Mouse (Mus musculus) bone marrow, adult 2 months (tissue): ENCODE measurements around the gene Tas1r3. TPM values are rescaled to one million over a fixed set of nuclear protein-coding genes. Genes with fewer than 3 reads are reported as not detected.

Source experiments
- H3K27ac ChIP-seq: fragments of 200-500 bp; 2 replicates; pipeline ENCODE4 v1.5.1; 2012; ENCODE audit warnings: low read depth, mild to moderate bottlenecking, control low read depth, inconsistent platforms, low read length; ENCODE audit not compliant: control insufficient read depth, poor library complexity, insufficient read depth
- H3K4me1 ChIP-seq: fragments of 200-500 bp; 2 replicates; pipeline ENCODE4 v1.6.1; 2011; ENCODE audit warnings: low read length; ENCODE audit not compliant: control insufficient read depth, insufficient read depth
- H3K4me3 ChIP-seq: fragments of 200-500 bp; replicated peaks from 2 replicates; pipeline ENCODE3; 2011; ENCODE audit warnings: mild to moderate bottlenecking, low read depth, low read length, control low read depth; ENCODE audit not compliant: control insufficient read depth
- CTCF ChIP-seq: fragments of 200-500 bp; IDR thresholded peaks from 2 replicates; pipeline ENCODE4 v1.5.1; 2011; ENCODE audit warnings: low read length, control low read depth; ENCODE audit not compliant: control insufficient read depth, insufficient read depth
- POLR2A ChIP-seq: fragments of 200-500 bp; IDR thresholded peaks from 2 replicates; pipeline ENCODE4 v1.6.1; 2011; ENCODE audit warnings: low read depth, mild to moderate bottlenecking, control low read depth, low read length, borderline replicate concordance; ENCODE audit not compliant: control insufficient read depth
- WGBS: fragments of 180-500 bp; shearing (Covaris S2); methylation state at CpG from one replicate; pipeline ENCODE4 v1.1.7; 2018; 5-methylcytosine and 5-hydroxymethylcytosine counted together
- polyA plus RNA-seq: library from polyadenylated mRNA; stranded (reverse); fragments of >200 nt; gene quantifications from 2 replicates; pipeline ENCODE4 v1.2.4, GENCODE M21; 2011; ENCODE audit warnings: low replicate concordance; ENCODE audit not compliant: missing spikeins, insufficient read depth, insufficient read length

Gene Tas1r3
- polyA plus RNA-seq, 1 experiment: 0.42 TPM

- WGBS: 51% methylated on average over 4 of the region's 4 CpGs
- TF ChIP-seq POLR2A: no peak
- peak overlapping the region; percentile 24 for H3K4me3 ChIP-seq
- peak overlapping the region; percentile 34; the same call in 1 of the 2 replicates for H3K27ac ChIP-seq
- peaks cover 6% of the 10 kb centered on the region for H3K4me1 ChIP-seq
Measured at GRCm38 (mm10) chr4:155833234-155833633, 29.9 kb downstream of the Tas1r3 start.

GRCm38 (mm10) chr4:155832321-155832720 is 30.8 kb downstream of the Tas1r3 start:
- H3K4me1 ChIP-seq: peaks cover 4% of the 10 kb centered on the region
- H3K4me3 ChIP-seq: peak overlapping the region; percentile 96
- H3K27ac ChIP-seq: peak overlapping the region; percentile 91; the same call in 1 of the 2 replicates
- TF ChIP-seq CTCF: no peak
- no peak for TF ChIP-seq POLR2A
- WGBS: 49% methylated on average over 10 of the region's 10 CpGs

- WGBS: under 1% methylated on average over 25 of the region's 25 CpGs
- TF ChIP-seq POLR2A: no peak
- no peak for TF ChIP-seq CTCF
- Histone ChIP-seq H3K4me3 (peak overlapping the region; percentile 96), H3K27ac (peak overlapping the region; percentile 91), H3K4me1 (peaks cover 4% of the 10 kb centered on the region)
Measured at GRCm38 (mm10) chr4:155831831-155832230, 31.3 kb downstream of the Tas1r3 start.

- Histone ChIP-seq H3K4me3 (peak within 1 kb of the TSS; percentile 96), H3K4me1 (peaks cover 4% of the 10 kb centered on the region), H3K27ac (peak within 1 kb of the TSS; percentile 91)
- WGBS: under 1% methylated on average over 49 of the region's 49 CpGs
- TF ChIP-seq POLR2A (peak; percentile 79; the same call in 1 of the 2 replicates), CTCF (peak; percentile 93)
Measured at GRCm38 (mm10) chr4:155831205-155831766, 31.9 kb downstream of the Tas1r3 start, which contains the start of gene Aurkaip1. Gene Aurkaip1, plus strand, starts transcription at chr4:155831272.

DNA sequence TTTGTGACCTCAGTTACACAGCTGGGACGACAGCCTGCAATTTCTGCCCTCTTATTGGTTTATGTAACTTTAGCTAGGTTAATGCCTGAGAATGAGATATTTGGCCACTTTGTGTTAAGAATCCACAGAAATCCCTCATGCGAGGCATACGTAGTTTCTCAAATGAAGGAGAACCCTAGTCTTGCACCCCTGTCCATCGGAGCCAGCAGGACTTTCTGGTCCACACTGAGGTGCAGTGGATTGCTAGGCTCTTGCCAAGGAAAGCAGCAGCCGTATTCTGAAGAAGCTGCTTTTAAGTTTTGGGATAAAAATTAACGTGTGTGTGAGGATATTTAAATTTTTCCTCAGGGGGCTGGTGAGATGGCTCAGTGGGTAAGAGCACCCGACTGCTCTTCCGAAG is 32.6 kb downstream of the Tas1r3 start:
- peaks cover 4% of the 10 kb centered on the region for H3K4me1 ChIP-seq
- WGBS: 42% methylated on average over 8 of the region's 8 CpGs
- peak overlapping the region; percentile 21 for H3K4me3 ChIP-seq
- H3K27ac ChIP-seq: no peak overlapping the region
- TF ChIP-seq CTCF (no peak), POLR2A (no peak)

DNA sequence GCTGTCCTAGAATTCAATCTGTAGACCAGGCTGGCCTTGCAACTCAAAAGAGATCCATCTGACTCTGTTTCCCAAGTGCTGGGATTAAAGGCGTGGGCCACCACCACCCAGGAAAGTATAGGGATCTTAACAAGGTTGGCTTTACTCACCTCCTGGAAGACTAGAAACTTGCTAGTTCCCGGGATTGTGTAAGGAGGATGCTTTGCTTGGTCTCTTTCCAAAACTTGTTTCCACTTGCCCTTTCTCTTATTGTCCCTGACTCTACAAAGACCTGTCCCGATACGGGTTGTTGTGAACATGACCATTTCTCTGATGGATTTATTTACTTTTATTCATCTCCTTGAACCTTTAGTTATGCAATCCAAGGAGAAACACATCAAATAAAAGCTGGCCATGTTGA is 33.3 kb downstream of the Tas1r3 start:
- peaks cover 4% of the 10 kb centered on the region for H3K4me1 ChIP-seq
- no peak overlapping the region for H3K4me3 ChIP-seq
- 97% methylated on average over 4 of the region's 4 CpGs for WGBS
- no peak overlapping the region for H3K27ac ChIP-seq
- TF ChIP-seq CTCF: no peak
- no peak for TF ChIP-seq POLR2A

DNA sequence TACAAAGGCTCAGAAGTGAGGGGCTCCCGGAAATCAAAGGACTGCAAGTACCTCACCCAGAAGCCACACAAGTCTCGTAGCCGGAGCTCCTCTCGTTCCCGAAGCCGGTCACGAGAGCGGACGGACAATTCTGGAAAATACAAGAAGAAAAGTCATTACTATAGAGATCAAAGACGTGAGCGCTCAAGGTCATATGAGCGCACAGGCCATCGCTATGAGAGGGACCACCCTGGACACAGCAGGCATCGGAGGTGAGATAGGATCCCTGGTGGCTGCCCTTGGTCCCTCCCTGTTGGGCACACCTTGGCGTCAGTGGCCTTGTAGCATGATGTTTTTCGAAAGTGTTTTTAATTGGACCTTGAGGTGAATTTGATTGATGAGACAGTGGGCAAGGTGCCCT is 39.7 kb downstream of the Tas1r3 start:
- no peak for TF ChIP-seq POLR2A
- TF ChIP-seq CTCF: no peak
- no peaks in the 10 kb centered on the region for H3K4me1 ChIP-seq
- H3K4me3 ChIP-seq: no peak overlapping the region
- 93% methylated on average over 16 of the region's 16 CpGs for WGBS
- no peak overlapping the region for H3K27ac ChIP-seq

DNA sequence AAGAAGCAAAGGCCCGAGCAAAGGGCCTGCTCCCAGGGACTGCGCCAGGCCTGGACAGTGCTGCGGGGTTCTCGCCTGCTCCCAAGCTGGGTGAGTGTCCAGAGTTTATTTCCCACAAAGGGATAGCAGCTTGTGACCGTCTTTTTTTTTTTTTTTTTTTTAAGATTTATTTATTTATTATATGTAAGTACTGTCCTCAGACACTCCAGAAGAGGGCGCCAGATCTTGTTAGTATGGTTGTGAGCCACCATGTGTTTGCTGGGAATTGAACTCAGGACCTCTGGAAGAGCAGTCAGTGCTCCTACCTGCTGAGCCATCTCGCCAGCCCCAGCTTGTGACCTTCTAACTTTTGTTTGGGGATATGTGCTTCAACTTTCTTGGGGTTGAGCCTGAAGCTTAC is 42.1 kb downstream of the Tas1r3 start:
- H3K27ac ChIP-seq: no peak overlapping the region
- TF ChIP-seq CTCF (no peak), POLR2A (no peak)
- no peak overlapping the region for H3K4me3 ChIP-seq
- WGBS: 76% methylated on average over 7 of the region's 7 CpGs
- H3K4me1 ChIP-seq: no peaks in the 10 kb centered on the region

DNA sequence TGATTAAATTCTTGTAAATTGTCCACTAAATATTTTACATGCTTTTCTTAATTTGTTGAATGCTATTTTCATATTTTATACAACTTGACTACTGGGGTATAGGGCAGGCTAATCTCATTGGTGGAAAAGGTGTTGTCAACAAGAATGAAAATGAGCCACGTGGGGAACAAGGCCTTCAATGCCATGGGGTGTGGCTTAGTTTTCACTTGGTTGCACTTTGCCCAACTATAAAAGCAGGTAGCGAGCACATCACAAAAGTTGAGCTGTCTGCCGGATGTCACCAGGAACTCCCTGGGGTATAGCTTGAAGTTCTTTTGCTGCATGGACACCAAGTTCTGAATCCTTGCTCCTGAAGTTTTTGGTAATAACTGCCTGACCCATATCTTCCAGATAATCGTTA is 45.6 kb downstream of the Tas1r3 start:
- Histone ChIP-seq H3K4me1 (peaks cover 2% of the 10 kb centered on the region), H3K4me3 (no peak overlapping the region), H3K27ac (no peak overlapping the region)
- 83% methylated on average over 4 of the region's 4 CpGs for WGBS
- no peak for TF ChIP-seq POLR2A
- no peak for TF ChIP-seq CTCF
